Mouse (Mus musculus): ENCODE measurements at regions not wholly inside any gene's neighbourhood (a gene's known extent, or its start where the extent isn't known, plus 50 kb on each side); places are given as distances from the start of the nearest gene placed in this dataset.

- Histone ChIP-seq H3K79me3 (ENCODE audit: low read depth) (no peaks in the 10 kb centered on the region), H3K27me3 (ENCODE audit: control insufficient read depth, insufficient read depth, insufficient read length) (no peaks in the 10 kb centered on the region), H3K4me3 (ENCODE audit: insufficient read depth, poor library complexity, severe bottlenecking) (no peak overlapping the region), H3ac (ENCODE audit: control insufficient read depth, insufficient read length, low read depth) (no peak overlapping the region), H3K79me2 (ENCODE audit: control insufficient read depth, insufficient read depth) (no peaks in the 10 kb centered on the region), H3K36me3 (ENCODE audit: control insufficient read depth, insufficient read depth) (no peaks in the 10 kb centered on the region)
- TF ChIP-seq FOSL1 (IDR thresholded peaks at IDR 0.05; ENCODE audit: insufficient read depth, low read length, poor library complexity, severe bottlenecking): no peak
- no peak for TF ChIP-seq MYOG (IDR thresholded peaks at IDR 0.05; ENCODE audit: control insufficient read depth, extremely low read depth, insufficient read length)
- TF ChIP-seq MAX (IDR thresholded peaks at IDR 0.05): no peak
- no peak for TF ChIP-seq CEBPB (IDR thresholded peaks at IDR 0.05; ENCODE audit: low read depth)
- no peak for TF ChIP-seq CTCF (IDR thresholded peaks at IDR 0.05; ENCODE audit: control insufficient read depth, insufficient read depth, insufficient read length)
- TF ChIP-seq USF1 (IDR thresholded peaks at IDR 0.05; ENCODE audit: low read depth): no peak
- no peak for TF ChIP-seq MYOD1 (IDR thresholded peaks at IDR 0.05; ENCODE audit: control insufficient read depth, insufficient read length, low read depth)
Measured at GRCm38 (mm10) chr9:46788456-46788855, 210.1 kb upstream of the Gm4791 start.

GRCm38 (mm10) chr9:46784355-46784975, 214.1 kb upstream of the Gm4791 start:
- Histone ChIP-seq H3K79me2 (ENCODE audit: control insufficient read depth, insufficient read depth) (no peaks in the 10 kb centered on the region), H3ac (ENCODE audit: control insufficient read depth, insufficient read length, low read depth) (no peak overlapping the region), H3K36me3 (ENCODE audit: control insufficient read depth, insufficient read depth) (no peaks in the 10 kb centered on the region), H3K79me3 (ENCODE audit: low read depth) (no peaks in the 10 kb centered on the region), H3K4me3 (ENCODE audit: insufficient read depth, poor library complexity, severe bottlenecking) (no peak overlapping the region), H3K27me3 (ENCODE audit: control insufficient read depth, insufficient read depth, insufficient read length) (no peaks in the 10 kb centered on the region)
- TF ChIP-seq CEBPB (IDR thresholded peaks at IDR 0.05; ENCODE audit: low read depth): no peak
- TF ChIP-seq MAX (IDR thresholded peaks at IDR 0.05): no peak

GRCm38 (mm10) chr9:46783597-46784354, 214.8 kb upstream of the Gm4791 start:
- Histone ChIP-seq H3K36me3 (ENCODE audit: control insufficient read depth, insufficient read depth) (no peaks in the 10 kb centered on the region), H3K4me3 (ENCODE audit: insufficient read depth, poor library complexity, severe bottlenecking) (no peak overlapping the region), H3K79me3 (ENCODE audit: low read depth) (no peaks in the 10 kb centered on the region), H3K79me2 (ENCODE audit: control insufficient read depth, insufficient read depth) (no peaks in the 10 kb centered on the region), H3K27me3 (ENCODE audit: control insufficient read depth, insufficient read depth, insufficient read length) (no peaks in the 10 kb centered on the region), H3ac (ENCODE audit: control insufficient read depth, insufficient read length, low read depth) (no peak overlapping the region)
- no peak for TF ChIP-seq MAX (IDR thresholded peaks at IDR 0.05)
- no peak for TF ChIP-seq FOSL1 (IDR thresholded peaks at IDR 0.05; ENCODE audit: insufficient read depth, low read length, poor library complexity, severe bottlenecking)
- no peak for TF ChIP-seq CTCF (IDR thresholded peaks at IDR 0.05; ENCODE audit: control insufficient read depth, insufficient read depth, insufficient read length)
- TF ChIP-seq CEBPB (IDR thresholded peaks at IDR 0.05; ENCODE audit: low read depth): no peak
- no peak for TF ChIP-seq MYOD1 (IDR thresholded peaks at IDR 0.05; ENCODE audit: control insufficient read depth, insufficient read length, low read depth)

- no peak for TF ChIP-seq MAX (IDR thresholded peaks at IDR 0.05)
- no peak for TF ChIP-seq CEBPB (IDR thresholded peaks at IDR 0.05; ENCODE audit: low read depth)
- TF ChIP-seq FOSL1 (IDR thresholded peaks at IDR 0.05; ENCODE audit: insufficient read depth, low read length, poor library complexity, severe bottlenecking): no peak
- no peak for TF ChIP-seq CTCF (IDR thresholded peaks at IDR 0.05; ENCODE audit: control insufficient read depth, insufficient read depth, insufficient read length)
- TF ChIP-seq USF1 (IDR thresholded peaks at IDR 0.05; ENCODE audit: low read depth): no peak
- TF ChIP-seq MYOD1 (IDR thresholded peaks at IDR 0.05; ENCODE audit: control insufficient read depth, insufficient read length, low read depth): no peak
- no peak for TF ChIP-seq MYOG (IDR thresholded peaks at IDR 0.05; ENCODE audit: control insufficient read depth, extremely low read depth, insufficient read length)
- no peaks in the 10 kb centered on the region for H3K36me3 ChIP-seq (ENCODE audit: control insufficient read depth, insufficient read depth)
- H3K79me2 ChIP-seq (ENCODE audit: control insufficient read depth, insufficient read depth): no peaks in the 10 kb centered on the region
- H3K27me3 ChIP-seq (ENCODE audit: control insufficient read depth, insufficient read depth, insufficient read length): no peaks in the 10 kb centered on the region
- no peak overlapping the region for H3ac ChIP-seq (ENCODE audit: control insufficient read depth, insufficient read length, low read depth)
- H3K79me3 ChIP-seq (ENCODE audit: low read depth): no peaks in the 10 kb centered on the region
- no peak overlapping the region for H3K4me3 ChIP-seq (ENCODE audit: insufficient read depth, poor library complexity, severe bottlenecking)
Measured at GRCm38 (mm10) chr9:46781681-46782080, 216.9 kb upstream of the Gm4791 start.

- Histone ChIP-seq H3K79me2 (ENCODE audit: control insufficient read depth, insufficient read depth) (no peaks in the 10 kb centered on the region), H3K79me3 (ENCODE audit: low read depth) (no peaks in the 10 kb centered on the region), H3K36me3 (ENCODE audit: control insufficient read depth, insufficient read depth) (no peaks in the 10 kb centered on the region), H3K4me3 (ENCODE audit: insufficient read depth, poor library complexity, severe bottlenecking) (no peak overlapping the region), H3K27me3 (ENCODE audit: control insufficient read depth, insufficient read depth, insufficient read length) (no peaks in the 10 kb centered on the region), H3ac (ENCODE audit: control insufficient read depth, insufficient read length, low read depth) (no peak overlapping the region)
- no peak for TF ChIP-seq USF1 (IDR thresholded peaks at IDR 0.05; ENCODE audit: low read depth)
- no peak for TF ChIP-seq CEBPB (IDR thresholded peaks at IDR 0.05; ENCODE audit: low read depth)
- TF ChIP-seq FOSL1 (IDR thresholded peaks at IDR 0.05; ENCODE audit: insufficient read depth, low read length, poor library complexity, severe bottlenecking): no peak
- no peak for TF ChIP-seq CTCF (IDR thresholded peaks at IDR 0.05; ENCODE audit: control insufficient read depth, insufficient read depth, insufficient read length)
- no peak for TF ChIP-seq MYOG (IDR thresholded peaks at IDR 0.05; ENCODE audit: control insufficient read depth, extremely low read depth, insufficient read length)
- TF ChIP-seq MAX (IDR thresholded peaks at IDR 0.05): no peak
- TF ChIP-seq MYOD1 (IDR thresholded peaks at IDR 0.05; ENCODE audit: control insufficient read depth, insufficient read length, low read depth): no peak
Measured at GRCm38 (mm10) chr9:46778769-46779168, 219.8 kb upstream of the Gm4791 start.

- H3K27me3 ChIP-seq (ENCODE audit: control insufficient read depth, insufficient read depth, insufficient read length): no peaks in the 10 kb centered on the region
- H3K36me3 ChIP-seq (ENCODE audit: control insufficient read depth, insufficient read depth): no peaks in the 10 kb centered on the region
- TF ChIP-seq MAX (IDR thresholded peaks at IDR 0.05): no peak
- no peak for TF ChIP-seq CEBPB (IDR thresholded peaks at IDR 0.05; ENCODE audit: low read depth)
- no peak for TF ChIP-seq CTCF (IDR thresholded peaks at IDR 0.05; ENCODE audit: control insufficient read depth, insufficient read depth, insufficient read length)
- TF ChIP-seq MYOD1 (IDR thresholded peaks at IDR 0.05; ENCODE audit: control insufficient read depth, insufficient read length, low read depth): no peak
- TF ChIP-seq USF1 (IDR thresholded peaks at IDR 0.05; ENCODE audit: low read depth): no peak
- TF ChIP-seq MYOG (IDR thresholded peaks at IDR 0.05; ENCODE audit: control insufficient read depth, extremely low read depth, insufficient read length): no peak
- TF ChIP-seq FOSL1 (IDR thresholded peaks at IDR 0.05; ENCODE audit: insufficient read depth, low read length, poor library complexity, severe bottlenecking): no peak
- H3K4me3 ChIP-seq (ENCODE audit: insufficient read depth, poor library complexity, severe bottlenecking): no peak overlapping the region
- H3ac ChIP-seq (ENCODE audit: control insufficient read depth, insufficient read length, low read depth): no peak overlapping the region
- no peaks in the 10 kb centered on the region for H3K79me3 ChIP-seq (ENCODE audit: low read depth)
- no peaks in the 10 kb centered on the region for H3K79me2 ChIP-seq (ENCODE audit: control insufficient read depth, insufficient read depth)
Measured at GRCm38 (mm10) chr9:46774821-46775220, 223.7 kb upstream of the Gm4791 start.
